Mouse (Mus musculus): Measurements from ENCODE around the gene Cish. TPM values are rescaled to one million over a fixed set of nuclear protein-coding genes. Genes with fewer than 3 reads are reported as not detected.

The Cish gene
- polyA plus RNA-seq, 1 experiment = 12.5 TPM

- DNase-seq (ENCODE audit: low read depth, low spot score) = no peak
- 89% methylated on average over 6 of the region's 6 CpGs for WGBS
These were observed 21.1 kb upstream of the Cish start for GRCm38 (mm10) chr9:107274751-107275150.

GRCm38 (mm10) chr9:107275710-107276109 is 20.1 kb upstream of the Cish start:
- DNase-seq (ENCODE audit: low read depth, low spot score) = no peak
- WGBS = 90% methylated on average over 5 of the region's 5 CpGs

- DNase-seq (ENCODE audit: low read depth, low spot score) = no peak
- WGBS = 89% methylated on average over 7 of the region's 7 CpGs
These were observed 18.2 kb upstream of the Cish start for GRCm38 (mm10) chr9:107277603-107278002.

- DNase-seq (ENCODE audit: low read depth, low spot score) = no peak
- 77% methylated on average over 4 of the region's 4 CpGs for WGBS
These were observed 17.7 kb upstream of the Cish start for GRCm38 (mm10) chr9:107278126-107278525.

- DNase-seq (ENCODE audit: low read depth, low spot score) = no peak
- WGBS = 35% methylated on average over 8 of the region's 8 CpGs
These were observed 17.1 kb upstream of the Cish start for GRCm38 (mm10) chr9:107278527-107279377.

GRCm38 (mm10) chr9:107279378-107280321 is 16.2 kb upstream of the Cish start:
- WGBS = 18% methylated on average over 16 of the region's 16 CpGs
- DNase-seq (ENCODE audit: low read depth, low spot score) = no peak

GRCm38 (mm10) chr9:107280322-107281027 is 15.4 kb upstream of the Cish start:
- 38% methylated on average over 13 of the region's 13 CpGs for WGBS
- no peak for DNase-seq (ENCODE audit: low read depth, low spot score)

GRCm38 (mm10) chr9:107281241-107281987 is 14.4 kb upstream of the Cish start:
- no peak for DNase-seq (ENCODE audit: low read depth, low spot score)
- 87% methylated on average over 5 of the region's 5 CpGs for WGBS

- DNase-seq (ENCODE audit: low read depth, low spot score) = no peak
- WGBS = 93% methylated on average over 9 of the region's 9 CpGs
These were observed 12.9 kb upstream of the Cish start for GRCm38 (mm10) chr9:107282951-107283350.

- DNase-seq (ENCODE audit: low read depth, low spot score) = no peak
These were observed 10.8 kb upstream of the Cish start for GRCm38 (mm10) chr9:107285009-107285408.

GRCm38 (mm10) chr9:107287294-107287693 is 8.5 kb upstream of the Cish start:
- no peak for DNase-seq (ENCODE audit: low read depth, low spot score)
- 58% methylated on average over 2 of the region's 2 CpGs for WGBS

More at GRCm38 (mm10) chr9:107285009-107285408, 10.8 kb upstream of the Cish start:
- 16% methylated on average over 3 of the region's 3 CpGs for WGBS

GRCm38 (mm10) chr9:107288105-107288650 is 7.6 kb upstream of the Cish start:
- DNase-seq (ENCODE audit: low read depth, low spot score) = no peak
- 80% methylated on average over 14 of the region's 14 CpGs for WGBS

- DNase-seq (ENCODE audit: low read depth, low spot score) = no peak
- WGBS = 18% methylated on average over 8 of the region's 8 CpGs
These were observed 7.1 kb upstream of the Cish start for GRCm38 (mm10) chr9:107288711-107289110.

GRCm38 (mm10) chr9:107289211-107290076 is 6.4 kb upstream of the Cish start, which contains the start of gene Mapkapk3:
Mapkapk3 (minus strand) TSS chr9:107289877.
- DNase-seq (ENCODE audit: low read depth, low spot score) = no peak
- 2% methylated on average over 49 of the region's 49 CpGs for WGBS

- DNase-seq (ENCODE audit: low read depth, low spot score) = no peak
- WGBS = 28% methylated on average over 10 of the region's 10 CpGs
These were observed 4.9 kb upstream of the Cish start for GRCm38 (mm10) chr9:107290897-107291296.

- WGBS = 3% methylated on average over 6 of the region's 6 CpGs
These were observed 1.6 kb upstream of the Cish start for GRCm38 (mm10) chr9:107294249-107294648.

GRCm38 (mm10) chr9:107295616-107296015 is 210 bp upstream of the Cish start:
- DNase-seq (ENCODE audit: low read depth, low spot score) = no peak
- 23% methylated on average over 4 of the region's 4 CpGs for WGBS

More at GRCm38 (mm10) chr9:107294249-107294648, 1.6 kb upstream of the Cish start:
- DNase-seq (ENCODE audit: low read depth, low spot score) = no peak

- 0% methylated on average over 14 of the region's 14 CpGs for WGBS
- no peak for DNase-seq (ENCODE audit: low read depth, low spot score)
These were observed 215 bp downstream of the Cish start for GRCm38 (mm10) chr9:107296041-107296440.

Data from large intestine, adult 2 months (tissue).